Mouse (Mus musculus): ENCODE measurements at regions not wholly inside any gene's neighbourhood (a gene's known extent, or its start where the extent isn't known, plus 50 kb on each side); places are given as distances from the start of the nearest gene placed in this dataset.

- TF ChIP-seq MYC (IDR thresholded peaks at IDR 0.05; ENCODE audit: low read depth, low read length) (no peak), MEF2A (IDR thresholded peaks at IDR 0.05; ENCODE audit: extremely low read depth, insufficient replicate concordance, low read depth, low read length, poor library complexity, severe bottlenecking) (no peak), ELF1 (IDR thresholded peaks at IDR 0.05; ENCODE audit: low read depth, low read length) (no peak), SIN3A (IDR thresholded peaks at IDR 0.05; ENCODE audit: low read length) (no peak), USF2 (IDR thresholded peaks at IDR 0.05; ENCODE audit: borderline replicate concordance in 1 of 2, insufficient read depth in 1 of 2, low read depth in 1 of 2, low read length in 2 of 2) (no peak), POLR2A (IDR thresholded peaks at IDR 0.05; ENCODE audit: control insufficient read depth in 1 of 2, insufficient read depth in 1 of 2, low read depth in 1 of 2, low read length in 2 of 2, poor library complexity in 1 of 2) (no peak), CHD2 (IDR thresholded peaks at IDR 0.05; ENCODE audit: low read length) (no peak), EP300 (IDR thresholded peaks at IDR 0.05; ENCODE audit: low read depth in 1 of 2, low read length in 2 of 2) (no peak), UBTF (IDR thresholded peaks at IDR 0.05; ENCODE audit: borderline replicate concordance, insufficient read depth, low read depth, low read length) (no peak)
Measured at GRCm38 (mm10) chr5:101543326-101543725, 121.5 kb downstream of the Nkx6-1 start.
